Mouse (Mus musculus) limb, embryonic 11.5 days (tissue): ENCODE results near the gene Ly6g5c. TPM values are rescaled to one million over a fixed set of nuclear protein-coding genes. Genes with fewer than 3 reads are reported as not detected.
A peak's percentile ranks its signal among the peaks of the same experiment; 100 is the strongest.

ENCODE experiments used
- ATAC-seq: fragments of 200-750 bp; cut with Nextera tagmentation; 2 replicates; pipeline ENCODE4 v1.8.0; 2017; ENCODE audit warnings: low read depth; ENCODE audit not compliant: insufficient number of reproducible peaks, low FRiP score, low TSS enrichment
- DNase-seq: peaks from one replicate; pipeline ENCODE4 v3.0.0-alpha.2; 2015; ENCODE audit warnings: low spot score
- H3K27ac ChIP-seq: fragments of 300-500 bp; sonication (generic); replicated peaks from 2 replicates; pipeline ENCODE4 v1.5.1; 2014; ENCODE audit warnings: low read depth, mild to moderate bottlenecking, low read length
- H3K27me3 ChIP-seq: fragments of 300-500 bp; sonication (generic); 2 replicates; pipeline ENCODE4 v1.6.1; 2014; ENCODE audit warnings: mild to moderate bottlenecking, low read length, mixed read lengths; ENCODE audit not compliant: control insufficient read depth, insufficient read depth
- H3K36me3 ChIP-seq: fragments of 300-500 bp; sonication (generic); 2 replicates; pipeline ENCODE4 v1.6.1; 2014; ENCODE audit warnings: mild to moderate bottlenecking, low read length, moderate library complexity, mixed read lengths; ENCODE audit not compliant: control insufficient read depth, insufficient read depth
- H3K4me1 ChIP-seq: fragments of 300-500 bp; sonication (generic); 2 replicates; pipeline ENCODE4 v1.6.1; 2014; ENCODE audit warnings: low read length, mixed read lengths; ENCODE audit not compliant: control insufficient read depth, insufficient read depth
- H3K4me2 ChIP-seq: fragments of 300-500 bp; sonication (generic); 2 replicates; pipeline ENCODE4 v1.6.1; 2014; ENCODE audit warnings: low read depth, mild to moderate bottlenecking, moderate library complexity; ENCODE audit not compliant: severe bottlenecking
- H3K4me3 ChIP-seq: fragments of 300-500 bp; sonication (generic); 2 replicates; pipeline ENCODE4 v1.5.1; 2014; ENCODE audit warnings: low read depth, low read length
- H3K9ac ChIP-seq: fragments of 300-500 bp; sonication (generic); 2 replicates; pipeline ENCODE4 v1.6.1; 2014; ENCODE audit warnings: mild to moderate bottlenecking, low read length
- H3K9me3 ChIP-seq: fragments of 300-500 bp; sonication (generic); 2 replicates; pipeline ENCODE4 v1.6.1; 2016; ENCODE audit warnings: low read length; ENCODE audit not compliant: control insufficient read depth
- WGBS: fragments of 180-500 bp; shearing (Covaris S2); extraction: QIAGEN DNeasy Blood & Tissue Kit; methylation state at CpG from one replicate; pipeline ENCODE4 v1.1.7; 2014; 5-methylcytosine and 5-hydroxymethylcytosine counted together
- polyA plus RNA-seq: library from polyadenylated mRNA; unstranded; fragments of >200 nt; fragmentation: Nextera tagmentation; extraction: Ambion mirVana; gene quantifications from 2 replicates; pipeline ENCODE4 v1.2.1, GENCODE M21; 2014

Ly6g5c gene
- polyA plus RNA-seq, 1 experiment from 2014 or later = not detected

GRCm38 (mm10) chr17:35157661-35158175 lies 49.6 kb downstream of the Ly6g5c start:
- DNase-seq (no peak), ATAC-seq (no peak)
- Histone ChIP-seq H3K9ac (no peak overlapping the region), H3K4me1 (peaks cover 6% of the 10 kb centered on the region; the same call in 1 of the 2 replicates), H3K4me3 (no peak overlapping the region), H3K4me2 (no peak overlapping the region), H3K27me3 (no peaks in the 10 kb centered on the region), H3K36me3 (peaks cover 90% of the 10 kb centered on the region), H3K9me3 (no peaks in the 10 kb centered on the region), H3K27ac (no peak overlapping the region)
- WGBS = 93% methylated on average over 8 of the region's 8 CpGs

GRCm38 (mm10) chr17:35158850-35159593 lies 50.9 kb downstream of the Ly6g5c start:
- DNase-seq = no peak
- no peaks in the 10 kb centered on the region for H3K9me3 ChIP-seq
- no peak overlapping the region for H3K9ac ChIP-seq
- no peak overlapping the region for H3K4me2 ChIP-seq
- no peak overlapping the region for H3K27ac ChIP-seq
- H3K4me3 ChIP-seq = no peak overlapping the region
- peaks cover 6% of the 10 kb centered on the region; the same call in 1 of the 2 replicates for H3K4me1 ChIP-seq
- ATAC-seq = no peak
- WGBS = 95% methylated on average over 16 of the region's 16 CpGs
- peaks cover 78% of the 10 kb centered on the region for H3K36me3 ChIP-seq
- no peaks in the 10 kb centered on the region for H3K27me3 ChIP-seq

GRCm38 (mm10) chr17:35159638-35160037 lies 51.6 kb downstream of the Ly6g5c start:
- Histone ChIP-seq H3K4me3 (no peak overlapping the region), H3K27me3 (no peaks in the 10 kb centered on the region), H3K27ac (no peak overlapping the region), H3K9me3 (no peaks in the 10 kb centered on the region), H3K9ac (no peak overlapping the region), H3K36me3 (peaks cover 71% of the 10 kb centered on the region), H3K4me2 (no peak overlapping the region), H3K4me1 (peaks cover 6% of the 10 kb centered on the region; the same call in 1 of the 2 replicates)
- ATAC-seq = no peak
- WGBS = 86% methylated on average over 7 of the region's 7 CpGs
- DNase-seq = no peak

GRCm38 (mm10) chr17:35161421-35161820 lies 53.3 kb downstream of the Ly6g5c start:
- no peaks in the 10 kb centered on the region for H3K9me3 ChIP-seq
- peaks cover 11% of the 10 kb centered on the region; the same call in 1 of the 2 replicates for H3K4me1 ChIP-seq
- no peak for DNase-seq
- 89% methylated on average over 11 of the region's 11 CpGs for WGBS
- H3K4me2 ChIP-seq = 0 out of 2 replicates have a peak overlapping the region, but pooled peaks have one; percentile 20
- no peaks in the 10 kb centered on the region for H3K27me3 ChIP-seq
- H3K36me3 ChIP-seq = peaks cover 55% of the 10 kb centered on the region
- no peak overlapping the region for H3K9ac ChIP-seq
- H3K27ac ChIP-seq = no peak overlapping the region
- no peak for ATAC-seq
- H3K4me3 ChIP-seq = peak overlapping the region; percentile 12; the same call in 1 of the 2 replicates

Other genes starting within 250 kb of the Ly6g5c start
- 1.6 and 2.6 TPM in 2 replicates for gene Cfb, start 245.8 kb upstream of the Ly6g5c start, polyA plus RNA-seq
- 1.9 and 2.3 TPM in 2 replicates for gene Zbtb12, start 228.8 kb upstream of the Ly6g5c start, polyA plus RNA-seq
- gene Gm20547, start 226.2 kb upstream of the Ly6g5c start, polyA plus RNA-seq = not detected in 2 replicates
- 0.44 and 0.58 TPM in 2 replicates for gene C2, start 210.0 kb upstream of the Ly6g5c start, polyA plus RNA-seq
- gene Ehmt2, start 209.8 kb upstream of the Ly6g5c start, polyA plus RNA-seq = 77.8 and 78.9 TPM in 2 replicates
- gene Slc44a4, start 193.8 kb upstream of the Ly6g5c start, polyA plus RNA-seq = 0.21 TPM in 1 of 2 replicates, not detected in the other
- gene Neu1, start 177.0 kb upstream of the Ly6g5c start, polyA plus RNA-seq = 10.3 and 12.8 TPM in 2 replicates
- 0.43 and 0.44 TPM in 2 replicates for gene Hspa1b, start 149.0 kb upstream of the Ly6g5c start, polyA plus RNA-seq
- 0.36 and 0.43 TPM in 2 replicates for gene Gm20481, start 138.4 kb upstream of the Ly6g5c start, polyA plus RNA-seq
- gene Hspa1a, start 136.1 kb upstream of the Ly6g5c start, polyA plus RNA-seq = 0.75 and 4.0 TPM in 2 replicates
- gene Hspa1l, start 135.6 kb upstream of the Ly6g5c start, polyA plus RNA-seq = 1.5 and 1.6 TPM in 2 replicates
- 266 and 271 TPM in 2 replicates for gene Lsm2, start 126.4 kb upstream of the Ly6g5c start, polyA plus RNA-seq
- gene Vars, start 107.3 kb upstream of the Ly6g5c start, polyA plus RNA-seq = 124 and 140 TPM in 2 replicates
- 0.07 and 0.16 TPM in 2 replicates for gene Vwa7, start 91.7 kb upstream of the Ly6g5c start, polyA plus RNA-seq
- 1.4 TPM in 2 replicates for gene Sapcd1, start 80.3 kb upstream of the Ly6g5c start, polyA plus RNA-seq
- 3.5 and 3.7 TPM in 2 replicates for gene Msh5, start 61.5 kb upstream of the Ly6g5c start, polyA plus RNA-seq
- gene Clic1, start 58.3 kb upstream of the Ly6g5c start, polyA plus RNA-seq = 52.1 and 76.7 TPM in 2 replicates
- 553 and 582 TPM in 2 replicates for gene Ddah2, start 49.2 kb upstream of the Ly6g5c start, polyA plus RNA-seq
- 0.16 TPM in 1 of 2 replicates, not detected in the other for gene Ly6g6c, start 42.9 kb upstream of the Ly6g5c start, polyA plus RNA-seq
- 0.84 and 1.2 TPM in 2 replicates for gene Mpig6b, start 42.1 kb upstream of the Ly6g5c start, polyA plus RNA-seq
- gene Ly6g6e, start 31.4 kb upstream of the Ly6g5c start, polyA plus RNA-seq = 1.5 and 2.1 TPM in 2 replicates
- 0.72 and 1.6 TPM in 2 replicates for gene Ly6g6d, start 30.2 kb upstream of the Ly6g5c start, polyA plus RNA-seq
- gene Ly6g6f, start 22.7 kb upstream of the Ly6g5c start, polyA plus RNA-seq = 0.27 and 0.73 TPM in 2 replicates
- 43.1 and 46.9 TPM in 2 replicates for gene Abhd16a, start 19.0 kb upstream of the Ly6g5c start, polyA plus RNA-seq
- gene Ly6g5b, start 7.1 kb downstream of the Ly6g5c start, polyA plus RNA-seq = 0.44 and 0.75 TPM in 2 replicates
- 24.0 and 29.1 TPM in 2 replicates for gene Gpank1, start 13.2 kb downstream of the Ly6g5c start, polyA plus RNA-seq
- 277 and 290 TPM in 2 replicates for gene Csnk2b, start 13.8 kb downstream of the Ly6g5c start, polyA plus RNA-seq
- gene D17H6S53E, start 18.1 kb downstream of the Ly6g5c start, polyA plus RNA-seq = 8.6 and 8.9 TPM in 2 replicates
- gene Apom, start 23.8 kb downstream of the Ly6g5c start, polyA plus RNA-seq = 0.44 and 1.5 TPM in 2 replicates
- gene Bag6, start 26.9 kb downstream of the Ly6g5c start, polyA plus RNA-seq = 103 and 104 TPM in 2 replicates
- 215 and 234 TPM in 2 replicates for gene Prrc2a, start 56.6 kb downstream of the Ly6g5c start, polyA plus RNA-seq
- 3.4 and 3.9 TPM in 2 replicates for gene Aif1, start 67.8 kb downstream of the Ly6g5c start, polyA plus RNA-seq
- gene Lst1, start 80.2 kb downstream of the Ly6g5c start, polyA plus RNA-seq = 4.0 and 4.7 TPM in 2 replicates
- 0.45 and 0.54 TPM in 2 replicates for gene Ltb, start 86.2 kb downstream of the Ly6g5c start, polyA plus RNA-seq
- not detected in 2 replicates for gene Tnf, start 93.7 kb downstream of the Ly6g5c start, polyA plus RNA-seq
- 0.11 and 0.27 TPM in 2 replicates for gene Lta, start 97.1 kb downstream of the Ly6g5c start, polyA plus RNA-seq
- gene Gm16181, start 112.6 kb downstream of the Ly6g5c start, polyA plus RNA-seq = not detected in 2 replicates
- 3.9 and 5.9 TPM in 2 replicates for gene Atp6v1g2, start 125.4 kb downstream of the Ly6g5c start, polyA plus RNA-seq
- 4.0 and 4.6 TPM in 2 replicates for gene Nfkbil1, start 127.5 kb downstream of the Ly6g5c start, polyA plus RNA-seq
- gene Ddx39b, start 133.5 kb downstream of the Ly6g5c start, polyA plus RNA-seq = 739 and 748 TPM in 2 replicates
- 15.7 and 16.3 TPM in 2 replicates for gene H2-D1, start 154.5 kb downstream of the Ly6g5c start, polyA plus RNA-seq
- not detected in 2 replicates for gene H2-Q1, start 212.1 kb downstream of the Ly6g5c start, polyA plus RNA-seq
- gene H2-Q2, start 234.0 kb downstream of the Ly6g5c start, polyA plus RNA-seq = 0.16 and 0.31 TPM in 2 replicates